Mouse (Mus musculus) monocyte, adult 2 months (primary cell): ENCODE results near the gene Ctsq.
"Not testable (repeated sequence)": the region's sequence is repeated elsewhere in the genome, so short reads cannot be mapped to it uniquely, and the experiment has no call there.

Experiments used
- DNase-seq, 2 experiments: peaks; one replicate each; pipeline ENCODE4 v3.0.0; 2022; ENCODE audit warnings: low spot score in 2 of 2, low read depth in 1 of 2

Gene Ctsq

GRCm38 (mm10) chr13:61040531-61040930 is at the start of gene Ctsq:
Ctsq (minus strand) TSS chr13:61040631.
- DNase-seq: no peak

- no peak for DNase-seq
Measured at GRCm38 (mm10) chr13:61022785-61023184, 17.6 kb downstream of the Ctsq start.

GRCm38 (mm10) chr13:61021844-61022243 is 18.6 kb downstream of the Ctsq start:
- no peak for DNase-seq

GRCm38 (mm10) chr13:61010171-61010570 is 30.3 kb downstream of the Ctsq start:
- DNase-seq: no peak

- no peak for DNase-seq
Measured at GRCm38 (mm10) chr13:61005859-61006258, 34.6 kb downstream of the Ctsq start, which contains the start of gene Ctsj. Ctsj (minus strand) TSS chr13:61005959.

- DNase-seq: no peak
Measured at GRCm38 (mm10) chr13:60997600-60997999, 42.8 kb downstream of the Ctsq start.

GRCm38 (mm10) chr13:60986915-60987314 is 53.5 kb downstream of the Ctsq start:
- DNase-seq: not testable (repeated sequence)
